Mouse (Mus musculus) cerebellum, postnatal 14 days (tissue): ENCODE data around the gene Hist1h4n.
A peak's percentile ranks its signal among the peaks of the same experiment; 100 is the strongest.

Experiments
- DNase-seq, 2 experiments: peaks; one replicate each; pipeline ENCODE4 v3.0.0; 2021; ENCODE audit warnings: mixed read lengths in 2 of 2

The Hist1h4n gene

GRCm38 (mm10) chr13:21790601-21791283 lies 41.3 kb downstream of the Hist1h4n start:
- peak; percentile 8 to 9 for DNase-seq

DNA sequence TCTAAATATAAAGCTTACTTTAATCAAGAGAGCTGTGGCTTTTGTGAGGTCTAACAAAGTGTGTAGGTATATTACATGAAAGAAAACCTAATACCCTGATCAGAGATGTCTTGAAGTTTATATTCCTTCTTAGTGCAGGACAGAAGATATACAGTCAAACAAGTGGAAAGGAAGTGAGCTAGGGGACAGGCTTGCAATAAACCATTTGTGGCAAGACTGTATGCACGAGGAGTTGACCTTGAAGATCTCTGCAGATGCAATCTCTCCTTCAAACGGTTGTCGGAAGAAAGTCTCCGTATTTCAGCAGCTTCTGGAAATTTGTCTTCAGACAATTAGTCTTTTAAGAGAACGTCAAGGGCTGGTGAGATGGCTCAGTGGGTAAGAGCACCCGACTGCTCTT lies 42.1 kb downstream of the Hist1h4n start:
- no peak for DNase-seq

DNA sequence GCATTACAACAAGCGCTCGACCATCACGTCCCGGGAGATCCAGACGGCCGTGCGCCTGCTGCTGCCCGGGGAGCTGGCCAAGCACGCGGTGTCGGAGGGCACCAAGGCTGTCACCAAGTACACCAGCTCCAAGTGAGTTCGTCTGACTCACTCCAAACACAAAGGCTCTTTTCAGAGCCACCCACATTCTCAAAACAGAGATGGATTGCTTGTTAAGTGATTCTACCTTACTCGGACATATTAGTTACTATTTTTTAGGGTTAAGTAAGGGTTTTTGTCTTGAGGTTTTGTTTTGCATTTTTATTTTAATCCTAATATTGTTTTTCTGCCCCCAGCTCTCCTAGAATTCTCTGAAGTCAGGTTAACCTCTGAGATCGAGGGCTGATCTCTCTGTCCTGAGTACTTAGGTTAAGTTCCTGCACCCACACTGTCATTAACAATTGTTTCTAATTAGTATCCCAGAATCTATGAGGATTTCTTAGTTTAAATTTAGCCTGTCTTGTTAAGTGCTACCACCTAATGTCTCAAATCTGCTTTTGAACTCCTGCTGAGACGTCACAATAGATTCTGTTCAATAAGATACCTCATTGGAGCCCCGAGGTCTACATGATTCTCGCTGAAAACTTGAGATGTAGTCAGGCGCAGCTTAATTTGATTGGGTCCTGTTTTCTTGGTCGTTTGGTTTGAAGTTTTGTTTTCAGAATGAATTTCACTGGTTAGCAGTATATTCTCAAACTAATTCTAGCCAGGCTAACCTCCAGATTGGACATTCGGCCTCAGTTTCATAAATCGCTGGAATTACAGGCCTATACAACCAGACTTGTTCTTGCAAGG lies 44.0 kb downstream of the Hist1h4n start:
- no peak for DNase-seq

GRCm38 (mm10) chr13:21786899-21787629 lies 44.9 kb downstream of the Hist1h4n start, which contains the start of the genes Hist1h2an and Hist1h2bp:
Hist1h2an (minus strand) TSS chr13:21787218.
Hist1h2bp (plus strand) TSS chr13:21787461.
- peak; percentile 92 to 97 for DNase-seq

DNA sequence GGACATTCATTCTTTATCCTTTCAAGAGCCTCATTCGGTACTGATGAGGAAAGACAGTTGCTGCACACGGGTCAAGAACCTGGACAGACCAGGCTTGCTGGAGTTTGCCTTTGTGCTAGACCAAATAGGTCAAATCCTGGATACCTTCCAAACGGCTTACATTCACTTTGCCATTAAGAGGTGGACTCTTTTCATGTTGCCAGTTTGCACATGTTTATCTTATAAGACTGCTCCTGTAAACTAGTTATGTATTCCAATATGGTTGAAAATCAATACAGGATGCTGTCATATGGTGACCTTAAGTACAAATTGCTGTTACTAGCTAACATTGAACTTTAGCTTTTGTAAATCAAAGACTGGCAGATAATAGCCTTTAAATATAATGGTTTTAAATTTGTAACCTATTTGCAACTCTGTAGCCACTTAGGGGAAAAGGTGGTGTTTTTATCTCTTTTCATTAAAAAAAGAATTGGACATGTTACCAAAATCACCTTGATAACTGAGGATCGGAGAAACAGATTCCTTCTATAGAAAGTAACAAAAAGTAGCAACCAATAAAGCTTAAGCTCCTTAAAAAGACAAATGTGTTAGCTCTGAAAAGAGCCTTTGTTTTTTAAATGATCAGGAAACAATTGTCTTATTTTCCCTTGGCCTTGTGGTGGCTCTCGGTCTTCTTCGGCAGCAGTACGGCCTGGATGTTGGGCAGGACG lies 45.7 kb downstream of the Hist1h4n start:
- no peak for DNase-seq

GRCm38 (mm10) chr13:21784311-21784710 lies 47.7 kb downstream of the Hist1h4n start:
- DNase-seq = no peak

DNA sequence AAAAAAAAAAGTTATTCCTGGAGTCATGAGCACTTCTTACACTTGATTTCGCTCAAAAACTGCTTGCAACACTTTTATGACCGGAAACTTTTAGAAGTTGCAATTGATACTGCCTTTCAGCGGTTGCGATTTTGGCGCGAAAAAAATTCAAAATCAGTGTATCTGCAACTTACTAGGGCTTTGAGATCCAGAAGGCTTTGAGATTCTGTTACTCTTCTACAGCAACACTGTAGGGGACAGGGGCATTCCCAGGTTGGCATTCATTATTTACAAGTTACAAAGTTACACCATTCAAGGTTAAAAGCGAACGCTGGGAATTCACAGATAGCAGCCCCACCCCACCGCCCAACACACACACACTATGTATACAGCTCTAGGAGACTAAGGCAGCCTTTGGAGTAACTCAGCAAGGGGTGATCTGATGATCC lies 48.2 kb downstream of the Hist1h4n start:
- DNase-seq = peak; percentile 23 to 36

- DNase-seq = peak; percentile 24 to 74
Observed at GRCm38 (mm10) chr13:21783255-21783617, 48.8 kb downstream of the Hist1h4n start, which contains the start of gene Hist1h3i. Hist1h3i (minus strand) TSS chr13:21783370.

DNA sequence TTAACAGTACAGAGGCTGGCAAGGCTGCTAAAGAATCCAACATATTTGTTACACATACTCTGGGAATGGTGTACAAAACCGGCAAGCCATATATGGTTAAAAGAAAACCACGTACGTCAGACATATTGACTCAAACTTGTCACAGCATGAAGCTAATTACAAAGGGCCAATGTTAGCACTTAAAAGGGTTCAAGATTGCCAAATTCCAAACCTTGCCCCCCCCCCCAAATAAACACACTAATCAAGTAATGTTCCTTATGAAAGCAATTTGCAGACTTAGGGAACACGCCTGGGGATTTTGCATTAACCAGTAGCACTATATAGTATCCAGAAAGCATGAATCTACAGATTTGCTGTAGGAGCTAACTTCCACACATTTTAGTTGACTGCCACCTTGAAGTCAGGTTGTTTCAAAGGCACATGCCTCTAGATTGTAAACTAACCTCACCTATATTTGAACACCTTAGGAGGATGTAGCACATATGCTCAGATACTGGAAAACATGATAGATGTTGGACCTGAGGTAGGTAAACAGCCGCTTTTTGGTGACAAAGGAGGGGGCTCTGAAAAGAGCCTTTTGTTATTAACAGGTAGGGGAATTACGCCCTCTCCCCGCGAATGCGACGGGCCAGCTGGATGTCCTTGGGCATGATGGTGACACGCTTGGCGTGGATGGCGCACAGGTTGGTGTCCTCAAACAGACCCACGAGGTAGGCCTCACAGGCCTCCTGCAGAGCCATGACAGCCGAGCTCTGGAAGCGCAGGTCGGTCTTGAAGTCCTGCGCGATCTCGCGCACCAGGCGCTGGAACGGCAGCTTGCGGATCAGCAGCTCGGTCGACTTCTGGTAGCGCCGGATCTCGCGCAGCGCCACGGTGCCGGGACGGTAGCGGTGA lies 49.4 kb downstream of the Hist1h4n start:
- peak; percentile 18 to 21 for DNase-seq
